Comparison of ENCODE assay signal across 9 mouse cellular contexts in the genomic region with DNA sequence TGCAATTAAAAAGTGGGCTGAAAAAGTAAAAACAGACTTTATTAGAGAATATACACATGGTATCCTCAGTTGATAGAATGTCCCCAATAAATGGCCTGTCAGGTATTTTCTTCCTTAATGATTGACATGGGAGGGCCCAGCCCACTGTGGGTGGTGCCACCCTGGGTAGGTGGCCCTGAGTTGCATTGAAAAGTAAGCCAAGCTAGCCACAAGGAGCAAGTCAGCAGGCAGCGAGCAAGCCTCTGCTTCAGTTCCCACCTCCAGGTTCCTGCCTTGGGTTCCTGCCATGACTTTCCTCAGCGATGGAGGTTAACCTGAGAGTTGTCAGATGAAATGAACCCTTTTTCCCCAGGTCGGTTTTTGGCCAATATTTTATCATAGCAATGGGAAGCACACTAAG. TPM values are rescaled to one million over a fixed set of nuclear protein-coding genes. Genes with fewer than 3 reads are reported as not detected.
A peak's percentile ranks its signal among the peaks of the same experiment; 100 is the strongest.
DNase-seq lines count a peak whose midpoint lies in the region; ATAC-seq and TF ChIP-seq lines count a peak whose summit lies in the region.
"Had no signal": no experiment of that assay in that cellular context is flagged by ENCODE, and none has a peak within 500 bp of the region (broad histone marks: within the 10 kb centered on the region; RNA-seq: fewer than 3 reads in every experiment).

No protein-coding gene starts in this region.

- no peak overlapping the region for H3K9ac ChIP-seq in embryonic facial prominence, embryonic 14.5 days (ENCODE audit: low read depth, low read length)
- no peak overlapping the region; the same call in 1 of the 2 replicates for H3K9ac ChIP-seq in liver, embryonic 11.5 days (ENCODE audit: low read depth, low read length)

- peak overlapping the region; percentile 83; the same call in 1 of the 2 replicates for H3K4me2 ChIP-seq in embryonic facial prominence, embryonic 14.5 days (ENCODE audit: low read depth, low read length)
- H3K4me2 ChIP-seq in liver, embryonic 11.5 days = peak overlapping the region; percentile 86

- DNase-seq in kidney, adult 11 months = peak; percentile 22
- DNase-seq in kidney, adult 18-20 months = no peak
- DNase-seq in G1E (ENCODE audit: low spot score) = no peak
- no peak for DNase-seq in embryonic facial prominence, embryonic 14.5 days (ENCODE audit: low spot score)
- no peak for DNase-seq in liver, embryonic 11.5 days (ENCODE audit: low spot score)
- no peak for DNase-seq in gastrocnemius, postnatal 4 days (ENCODE audit: low spot score in 2 of 2)
- no peak for DNase-seq in right cerebral cortex, postnatal 4 days
- DNase-seq in gastrocnemius, adult 8-10 months (ENCODE audit: low spot score in 2 of 2) = no peak
- DNase-seq: kidney, postnatal 4 days had no signal

- peaks cover 55% of the 10 kb centered on the region for H3K4me1 ChIP-seq in G1E (ENCODE audit: insufficient read depth, low read depth, low read length)
- peaks cover 8% of the 10 kb centered on the region for H3K4me1 ChIP-seq in embryonic facial prominence, embryonic 14.5 days (ENCODE audit: control insufficient read depth, insufficient read depth, low read length)
- peaks cover 11% of the 10 kb centered on the region for H3K4me1 ChIP-seq in liver, embryonic 11.5 days (replicated peaks; ENCODE audit: control insufficient read depth, insufficient read depth, low read length)

- no peak for ATAC-seq in G1E (ENCODE audit: extremely low read depth, insufficient number of reproducible peaks, low FRiP score, poor library complexity, severe bottlenecking)
- ATAC-seq in embryonic facial prominence, embryonic 14.5 days (ENCODE audit: low read depth) = no peak
- ATAC-seq in liver, embryonic 11.5 days (replicated peaks; ENCODE audit: low FRiP score) = no peak; the same call in 1 of the 2 replicates

- H3K4me3 ChIP-seq in G1E (ENCODE audit: low read depth, low read length) = peak overlapping the region; percentile 95; the same call in 1 of the 2 replicates
- H3K4me3 ChIP-seq in embryonic facial prominence, embryonic 14.5 days (ENCODE audit: low read depth, low read length) = no peak overlapping the region
- H3K4me3 ChIP-seq in liver, embryonic 11.5 days (ENCODE audit: low read depth, low read length) = peak overlapping the region; percentile 94; the same call in 1 of the 2 replicates

- TF ChIP-seq CTCF in G1E (IDR thresholded peaks at IDR 0.05; ENCODE audit: low read depth, low read length) = no peak

- peaks cover 15% of the 10 kb centered on the region for H3K36me3 ChIP-seq in G1E (replicated peaks)
- peaks cover 12% of the 10 kb centered on the region for H3K36me3 ChIP-seq in embryonic facial prominence, embryonic 14.5 days (ENCODE audit: control insufficient read depth, insufficient read depth, low read length)
- H3K36me3 ChIP-seq in liver, embryonic 11.5 days (ENCODE audit: control insufficient read depth, insufficient read depth, low read length) = peaks cover 2% of the 10 kb centered on the region; the same call in 1 of the 2 replicates

- H3K27ac ChIP-seq in embryonic facial prominence, embryonic 14.5 days (replicated peaks; ENCODE audit: low read depth, low read length) = no peak overlapping the region
- no peak overlapping the region for H3K27ac ChIP-seq in liver, embryonic 11.5 days (ENCODE audit: low read depth, low read length)

- no peaks in the 10 kb centered on the region for H3K27me3 ChIP-seq in G1E (ENCODE audit: insufficient read depth, low read length)
- H3K27me3 ChIP-seq in embryonic facial prominence, embryonic 14.5 days (replicated peaks; ENCODE audit: control insufficient read depth, insufficient read depth, low read length) = no peaks in the 10 kb centered on the region
- H3K27me3 ChIP-seq in liver, embryonic 11.5 days (replicated peaks; ENCODE audit: control insufficient read depth, insufficient read depth, low read length) = no peaks in the 10 kb centered on the region

- no peaks in the 10 kb centered on the region for H3K9me3 ChIP-seq in G1E (replicated peaks)
- no peaks in the 10 kb centered on the region for H3K9me3 ChIP-seq in embryonic facial prominence, embryonic 14.5 days (ENCODE audit: control insufficient read depth, low read length)
- no peaks in the 10 kb centered on the region for H3K9me3 ChIP-seq in liver, embryonic 11.5 days (ENCODE audit: control insufficient read depth, low read length)

- WGBS in embryonic facial prominence, embryonic 14.5 days = 81% methylated on average over 3 of the region's 3 CpGs
- WGBS in liver, embryonic 11.5 days = 81% methylated on average over 3 of the region's 3 CpGs

RNA-seq across cellular contexts. Expression of a gene that starts 0.9 kb away (rescaled TPM):
- total RNA-seq in G1E (2014; fragmentation: Nextera tagmentation) (196 and 229 TPM in 2 replicates), G1E (2017) (309 and 312 TPM in 2 replicates)
- 7.3 and 10.2 TPM in 2 replicates for polyA plus RNA-seq in G1E (2012)
- polyA plus RNA-seq in embryonic facial prominence, embryonic 14.5 days (2014; fragmentation: Nextera tagmentation; extraction: Ambion mirVana) = 279 and 283 TPM in 2 replicates
- polyA plus RNA-seq in liver, embryonic 11.5 days (2014; fragmentation: Nextera tagmentation; extraction: Ambion mirVana) = 330 and 348 TPM in 2 replicates
- total RNA-seq in gastrocnemius, postnatal 4 days (2021) = 100 to 1,000 TPM; 134 to 136 TPM
- 100 to 1,000 TPM in 3 of 4 experiments, 10 to 100 TPM in 1; 97.1 to 112 (median 104) TPM for total RNA-seq in gastrocnemius, adult 8-10 months (2022)
